Mouse (Mus musculus) ES-E14 (cell line): ENCODE results near the gene Zgrf1.

Experiments
- HCFC1 ChIP-seq: IDR thresholded peaks from 2 replicates; pipeline ENCODE4 v1.6.1; 2012; ENCODE audit warnings: low read length, inconsistent platforms, borderline replicate concordance; ENCODE audit not compliant: insufficient read depth
- MAFK ChIP-seq: IDR thresholded peaks from 2 replicates; pipeline ENCODE4 v1.6.1; 2014; ENCODE audit warnings: mild to moderate bottlenecking, low read depth, low read length, inconsistent platforms; ENCODE audit not compliant: insufficient read depth
- ZC3H11A ChIP-seq: IDR thresholded peaks from 2 replicates; pipeline ENCODE4 v1.6.1; 2012; ENCODE audit warnings: low read depth, mild to moderate bottlenecking, inconsistent platforms, low read length, borderline replicate concordance

GRCm38 (mm10) chr3:127625701-127626399 is 72.6 kb downstream of the Zgrf1 start:
- TF ChIP-seq MAFK (no peak), ZC3H11A (no peak), HCFC1 (no peak)
